Comparison of ENCODE assay signal across 22 mouse cellular contexts in the genomic region with DNA sequence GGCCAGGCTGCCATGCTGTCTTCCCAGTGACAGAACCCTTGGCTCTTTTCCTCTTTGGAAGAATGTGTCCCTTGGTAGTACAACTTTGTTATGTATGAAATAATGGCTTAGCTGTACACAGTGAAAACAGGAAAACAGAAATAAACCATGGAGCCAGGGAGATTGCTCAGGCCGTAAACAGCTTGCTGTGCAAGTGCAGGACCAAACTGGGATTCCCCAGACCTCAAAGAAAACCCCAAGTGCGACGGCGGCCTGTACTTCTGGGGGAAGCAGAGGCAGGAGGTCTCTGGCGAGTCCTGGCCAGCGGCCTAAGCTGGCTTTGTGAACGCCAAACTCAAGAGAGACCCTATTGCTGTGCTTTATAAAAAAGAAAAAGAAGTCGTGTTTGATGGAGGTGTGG. TPM values are rescaled to one million over a fixed set of nuclear protein-coding genes. Genes with fewer than 3 reads are reported as not detected.
DNase-seq lines count a peak whose midpoint lies in the region; ATAC-seq and TF ChIP-seq lines count a peak whose summit lies in the region.
"Had no signal": no experiment of that assay in that cellular context is flagged by ENCODE, and none has a peak within 500 bp of the region (broad histone marks: within the 10 kb centered on the region; RNA-seq: fewer than 3 reads in every experiment).

No protein-coding gene starts in this region.

- no peak for DNase-seq in lung, postnatal 0 days (ENCODE audit: low spot score)
- no peak for DNase-seq in lung, postnatal 4 days
- peak; percentile 62 for DNase-seq in midbrain, embryonic 11.5 days (ENCODE audit: low spot score, missing footprints)
- no peak for DNase-seq in thymus, adult 18-20 months
- DNase-seq: adrenal gland, adult 8-10 months; adrenal gland, postnatal 14 days; adrenal gland, postnatal 36 days; cerebellum, adult 11-12 months; cerebellum, adult 2 months; cerebellum, adult 9-10 months; cerebellum, postnatal 10 days; cerebellum, postnatal 25 days; forebrain, postnatal 0 days had no signal

- no peak for TF ChIP-seq CTCF in lung, postnatal 0 days (IDR thresholded peaks at IDR 0.05)

- WGBS in lung, postnatal 0 days, result 74% methylated on average over 8 of the region's 8 CpGs
- 78% methylated on average over 8 of the region's 8 CpGs for WGBS in midbrain, embryonic 11.5 days
- WGBS in midbrain, embryonic 13.5 days, result 84% methylated on average over 8 of the region's 8 CpGs

- no peaks in the 10 kb centered on the region for H3K9me3 ChIP-seq in lung, postnatal 0 days (ENCODE audit: low read length)
- H3K9me3 ChIP-seq in midbrain, embryonic 11.5 days (ENCODE audit: control insufficient read depth, low read length), result no peaks in the 10 kb centered on the region
- no peaks in the 10 kb centered on the region for H3K9me3 ChIP-seq in midbrain, embryonic 13.5 days
- H3K9me3 ChIP-seq: embryonic facial prominence, embryonic 10.5 days; embryonic facial prominence, embryonic 12.5 days; forebrain, embryonic 13.5 days; forebrain, embryonic 15.5 days; G1E had no signal

- peak overlapping the region; percentile 54; the same call in 1 of the 2 replicates for H3K27ac ChIP-seq in lung, postnatal 0 days (ENCODE audit: low read length)
- H3K27ac ChIP-seq in midbrain, embryonic 11.5 days (ENCODE audit: low read depth, low read length), result no peak overlapping the region
- H3K27ac ChIP-seq in midbrain, embryonic 13.5 days, result no peak overlapping the region
- H3K27ac ChIP-seq: embryonic facial prominence, embryonic 10.5 days; embryonic facial prominence, embryonic 12.5 days; forebrain, embryonic 13.5 days; forebrain, embryonic 15.5 days had no signal

- H3K4me2 ChIP-seq in lung, postnatal 0 days (replicated peaks; ENCODE audit: low read depth, low read length), result no peak overlapping the region
- no peak overlapping the region for H3K4me2 ChIP-seq in midbrain, embryonic 11.5 days
- no peak overlapping the region for H3K4me2 ChIP-seq in midbrain, embryonic 13.5 days (replicated peaks)
- H3K4me2 ChIP-seq: embryonic facial prominence, embryonic 12.5 days; forebrain, embryonic 13.5 days; forebrain, embryonic 15.5 days had no signal

- H3K4me3 ChIP-seq in lung, postnatal 0 days (ENCODE audit: low read depth, low read length), result no peak overlapping the region
- no peak overlapping the region for H3K4me3 ChIP-seq in midbrain, embryonic 11.5 days (ENCODE audit: low read depth, low read length)
- no peak overlapping the region for H3K4me3 ChIP-seq in midbrain, embryonic 13.5 days (replicated peaks)
- H3K4me3 ChIP-seq: embryonic facial prominence, embryonic 10.5 days; embryonic facial prominence, embryonic 12.5 days; forebrain, embryonic 13.5 days; forebrain, embryonic 15.5 days had no signal

- TF ChIP-seq EP300 in lung, postnatal 0 days (IDR thresholded peaks at IDR 0.05), result no peak

- H3K4me1 ChIP-seq in lung, postnatal 0 days (ENCODE audit: insufficient read depth, low read depth, low read length), result no peaks in the 10 kb centered on the region; the same call in 1 of the 2 replicates
- no peaks in the 10 kb centered on the region for H3K4me1 ChIP-seq in midbrain, embryonic 11.5 days (ENCODE audit: control insufficient read depth, insufficient read depth, low read length)
- no peaks in the 10 kb centered on the region for H3K4me1 ChIP-seq in midbrain, embryonic 13.5 days (replicated peaks)
- H3K4me1 ChIP-seq: embryonic facial prominence, embryonic 12.5 days; forebrain, embryonic 13.5 days; forebrain, embryonic 15.5 days had no signal

- H3K27me3 ChIP-seq in lung, postnatal 0 days (replicated peaks; ENCODE audit: insufficient read depth, low read length), result no peaks in the 10 kb centered on the region
- no peaks in the 10 kb centered on the region for H3K27me3 ChIP-seq in midbrain, embryonic 11.5 days (ENCODE audit: control insufficient read depth, insufficient read depth, low read length)
- no peaks in the 10 kb centered on the region for H3K27me3 ChIP-seq in midbrain, embryonic 13.5 days
- H3K27me3 ChIP-seq: embryonic facial prominence, embryonic 12.5 days; forebrain, embryonic 13.5 days; forebrain, embryonic 15.5 days; Patski had no signal

- H3K36me3 ChIP-seq in lung, postnatal 0 days (ENCODE audit: insufficient read depth, low read length), result no peaks in the 10 kb centered on the region
- no peaks in the 10 kb centered on the region for H3K36me3 ChIP-seq in midbrain, embryonic 11.5 days (ENCODE audit: control insufficient read depth, insufficient read depth, low read length)
- H3K36me3 ChIP-seq in midbrain, embryonic 13.5 days, result no peaks in the 10 kb centered on the region
- H3K36me3 ChIP-seq: embryonic facial prominence, embryonic 10.5 days; embryonic facial prominence, embryonic 12.5 days; forebrain, embryonic 15.5 days; G1E had no signal

- H3K9ac ChIP-seq in lung, postnatal 0 days (replicated peaks; ENCODE audit: low read depth), result no peak overlapping the region
- no peak overlapping the region for H3K9ac ChIP-seq in midbrain, embryonic 11.5 days (ENCODE audit: low read length)
- H3K9ac ChIP-seq in midbrain, embryonic 13.5 days (replicated peaks), result no peak overlapping the region
- H3K9ac ChIP-seq: embryonic facial prominence, embryonic 12.5 days; forebrain, embryonic 13.5 days; forebrain, embryonic 15.5 days; forebrain, postnatal 0 days had no signal

- no peak for ATAC-seq in lung, postnatal 0 days
- no peak for ATAC-seq in midbrain, embryonic 11.5 days (ENCODE audit: low FRiP score)
- no peak for ATAC-seq in midbrain, embryonic 13.5 days
- ATAC-seq: activated CD4-positive, CD25-positive, alpha-beta regulatory T cell, adult 4 months; forebrain, embryonic 13.5 days; forebrain, embryonic 15.5 days; forebrain, postnatal 0 days; Patski had no signal

RNA-seq across cellular contexts. Expression of gene Rd3, which starts 28.6 kb away (rescaled TPM):
- 3.7 and 4.6 TPM in 2 replicates for polyA plus RNA-seq in lung, postnatal 0 days (2015; fragmentation: Nextera tagmentation; extraction: Ambion mirVana)
- 1.3 and 1.7 TPM in 2 replicates for polyA plus RNA-seq in midbrain, embryonic 11.5 days (2014; fragmentation: Nextera tagmentation; extraction: Ambion mirVana)
- polyA plus RNA-seq in midbrain, embryonic 13.5 days (2015; fragmentation: Nextera tagmentation; extraction: Ambion mirVana), result 1.8 and 3.1 TPM in 2 replicates
- polyA plus RNA-seq: C2C12, G1E had no signal

RNA-seq across cellular contexts. Expression of gene Slc30a1, which starts 42.0 kb away (rescaled TPM):
- 5.2 and 5.6 TPM in 2 replicates for polyA plus RNA-seq in lung, postnatal 0 days (2015; fragmentation: Nextera tagmentation; extraction: Ambion mirVana)
- 2.4 and 2.6 TPM in 2 replicates for polyA plus RNA-seq in midbrain, embryonic 11.5 days (2014; fragmentation: Nextera tagmentation; extraction: Ambion mirVana)
- 1.8 and 2.1 TPM in 2 replicates for polyA plus RNA-seq in midbrain, embryonic 13.5 days (2015; fragmentation: Nextera tagmentation; extraction: Ambion mirVana)
